Mouse (Mus musculus) C2C12 (cell line): ENCODE data around the gene Slc23a2.

Experiments used
- CEBPB ChIP-seq: IDR thresholded peaks from one replicate; pipeline ENCODE4 v1.6.1; 2011; ENCODE audit warnings: low read depth, mild to moderate bottlenecking, control low read depth, moderate library complexity
- CTCF ChIP-seq: IDR thresholded peaks from one replicate; pipeline ENCODE4 v1.5.1; 2011; ENCODE audit not compliant: control insufficient read depth, insufficient read depth, insufficient read length
- MAX ChIP-seq: IDR thresholded peaks from one replicate; pipeline ENCODE4 v1.6.1; 2011; ENCODE audit warnings: mild to moderate bottlenecking, control low read depth
- MYOD1 ChIP-seq: IDR thresholded peaks from one replicate; pipeline ENCODE4 v1.6.1; 2011; ENCODE audit warnings: low read depth; ENCODE audit not compliant: control insufficient read depth, insufficient read length
- MYOG ChIP-seq: IDR thresholded peaks from one replicate; pipeline ENCODE4 v1.6.1; 2011; ENCODE audit not compliant: control insufficient read depth, insufficient read length; ENCODE audit errors: extremely low read depth
- USF1 ChIP-seq: IDR thresholded peaks from one replicate; pipeline ENCODE4 v1.6.1; 2011; ENCODE audit warnings: low read depth, mild to moderate bottlenecking, control low read depth, moderate library complexity

DNA sequence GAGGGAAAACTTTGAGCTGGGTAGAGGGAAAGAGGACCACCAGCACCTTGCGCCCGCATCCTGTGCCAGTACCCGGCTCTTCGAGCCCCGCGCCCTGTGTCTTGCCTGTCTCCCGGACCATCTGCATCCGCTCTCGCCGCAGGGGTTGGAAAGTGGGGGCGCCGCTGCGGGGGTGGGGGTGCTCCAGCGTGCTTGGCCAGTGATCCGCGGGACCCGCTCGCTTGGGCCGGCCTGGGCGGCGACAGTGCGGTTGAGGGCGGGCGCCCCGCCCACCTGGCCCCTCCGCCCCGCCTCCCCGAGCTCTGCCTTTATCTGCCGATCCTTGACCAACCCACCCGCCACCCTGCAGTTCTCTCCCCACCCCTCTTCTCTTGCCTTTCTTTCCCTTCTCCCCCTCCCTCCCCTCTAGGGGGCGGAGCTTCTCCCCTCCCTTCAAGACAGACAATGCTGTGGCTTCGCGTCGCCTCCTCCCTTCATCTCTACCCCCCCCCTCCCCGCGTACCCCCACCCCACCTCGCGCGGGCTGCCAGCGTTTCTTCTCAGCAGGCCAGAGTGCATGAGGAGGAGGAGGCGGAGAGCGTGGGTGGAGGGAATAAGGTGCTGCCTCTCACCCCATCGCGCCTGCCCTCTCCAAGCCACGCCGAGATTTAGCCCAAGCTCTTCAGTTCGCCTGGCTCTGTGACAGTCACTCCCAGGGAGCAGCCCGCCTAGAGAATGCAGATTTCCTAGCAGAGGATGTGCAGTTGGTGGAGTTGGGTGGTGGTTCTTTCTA lies 115.1 kb downstream of the Slc23a2 start, which contains the start of gene Rassf2:
- no peak for TF ChIP-seq MAX
- no peak for TF ChIP-seq MYOG
- no peak for TF ChIP-seq CTCF
- no peak for TF ChIP-seq USF1
- TF ChIP-seq CEBPB = no peak
- TF ChIP-seq MYOD1 = no peak
